Mouse (Mus musculus) C2C12 (cell line): Measurements from ENCODE around the gene Arhgap31.

ENCODE experiments used
- CEBPB ChIP-seq: IDR thresholded peaks from one replicate; pipeline ENCODE4 v1.6.1; 2011; ENCODE audit warnings: low read depth, mild to moderate bottlenecking, control low read depth, moderate library complexity
- CTCF ChIP-seq: IDR thresholded peaks from one replicate; pipeline ENCODE4 v1.5.1; 2011; ENCODE audit not compliant: control insufficient read depth, insufficient read depth, insufficient read length
- MAX ChIP-seq: IDR thresholded peaks from one replicate; pipeline ENCODE4 v1.6.1; 2011; ENCODE audit warnings: mild to moderate bottlenecking, control low read depth
- USF1 ChIP-seq: IDR thresholded peaks from one replicate; pipeline ENCODE4 v1.6.1; 2011; ENCODE audit warnings: low read depth, mild to moderate bottlenecking, control low read depth, moderate library complexity

- TF ChIP-seq CTCF = peak; percentile 61
- no peak for TF ChIP-seq CEBPB
- TF ChIP-seq USF1 = no peak
- TF ChIP-seq MAX = no peak
Observed at GRCm38 (mm10) chr16:38619054-38619453, 94.0 kb downstream of the Arhgap31 start.
